In genomic region chr5:103593575-103593974, GRCm38 (mm10) we compare ENCODE assay signal across 2 mouse cellular contexts.
TF ChIP-seq lines count a peak whose summit lies in the region.

No protein-coding gene starts in this region.

TF ChIP-seq in CH12.LX, 34 proteins besides CTCF, POLR2A, EP300 and RAD21 (continued from another document):
- no peak for TF ChIP-seq CHD1 (IDR thresholded peaks at IDR 0.05; ENCODE audit: low read depth, low read length)
- TF ChIP-seq CHD2 (IDR thresholded peaks at IDR 0.05; ENCODE audit: low read length) = no peak
- TF ChIP-seq UBTF (IDR thresholded peaks at IDR 0.05; ENCODE audit: low read depth, low read length) = no peak
- TF ChIP-seq MAZ (IDR thresholded peaks at IDR 0.05; ENCODE audit: low read depth, low read length) = no peak
- TF ChIP-seq ETS1 (conservative IDR thresholded peaks at IDR 0.05; ENCODE audit: low read depth, low read length) = no peak

TF ChIP-seq in myocyte, 11 proteins besides CTCF, POLR2A, EP300 and RAD21 (continued from another document):
- TF ChIP-seq E2F4 (IDR thresholded peaks at IDR 0.05; ENCODE audit: insufficient read depth) (no peak), CEBPB (IDR thresholded peaks at IDR 0.05; ENCODE audit: insufficient read depth, poor library complexity, severe bottlenecking) (no peak), TCF12 (IDR thresholded peaks at IDR 0.05; ENCODE audit: insufficient read depth, poor library complexity, severe bottlenecking) (no peak), TCF3 (IDR thresholded peaks at IDR 0.05; ENCODE audit: insufficient read length, low read depth) (no peak), POLR2AphosphoS2 (IDR thresholded peaks at IDR 0.05; ENCODE audit: insufficient read length, low read depth) (no peak), MAX (IDR thresholded peaks at IDR 0.05; ENCODE audit: low read depth) (no peak), USF1 (IDR thresholded peaks at IDR 0.05; ENCODE audit: low read depth) (no peak), MYOD1 (IDR thresholded peaks at IDR 0.05; ENCODE audit: control insufficient read depth in 1 of 3, insufficient read length in 2 of 3, low read depth in 2 of 3) (no peak), SRF (IDR thresholded peaks at IDR 0.05; ENCODE audit: control insufficient read depth, insufficient read length, low read depth) (no peak), MYOG (IDR thresholded peaks at IDR 0.05; ENCODE audit: control insufficient read depth in 1 of 3, insufficient read depth in 1 of 3, insufficient read length in 2 of 3, low read depth in 2 of 3) (no peak)
TF ChIP-seq in myocyte: peak in this region for 0.
